Mouse (Mus musculus): ENCODE data around the gene Tmbim7. TPM values are rescaled to one million over a fixed set of nuclear protein-coding genes. Genes with fewer than 3 reads are reported as not detected.

Gene Tmbim7
- polyA plus RNA-seq, 1 experiment from 2014 or later = not detected

DNA sequence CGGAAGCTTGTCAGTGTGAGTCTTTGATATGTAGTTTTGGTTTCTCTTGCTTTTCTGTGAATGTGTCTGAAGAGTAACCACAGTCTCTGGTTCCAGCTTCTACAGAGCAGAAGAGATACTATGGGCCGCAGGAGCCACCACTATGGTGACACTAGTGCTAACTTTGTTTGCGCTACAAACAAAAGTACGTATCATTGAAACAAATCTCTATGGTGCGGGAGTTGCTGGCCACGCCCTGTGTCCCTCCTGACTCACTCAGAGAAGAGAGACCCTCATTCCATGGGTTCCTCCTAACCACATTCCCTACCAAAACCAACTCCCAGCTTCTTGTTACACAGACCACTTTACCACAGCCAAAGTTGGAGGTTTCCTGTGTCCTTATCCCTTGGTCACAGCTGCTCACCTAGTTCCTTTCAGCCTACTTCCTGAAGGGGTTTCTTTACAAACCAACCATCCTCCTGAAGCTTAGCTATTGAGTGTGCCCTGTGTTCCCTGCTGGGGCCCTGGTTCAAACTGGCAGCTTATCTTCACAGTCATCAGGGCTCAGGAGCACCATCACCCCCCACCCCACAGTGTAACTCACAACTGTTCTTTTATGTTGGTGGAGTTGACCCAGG is 19.1 kb downstream of the Tmbim7 start:
- Histone ChIP-seq H3K9me3 (replicated peaks; ENCODE audit: low read length) (no peaks in the 10 kb centered on the region), H3K4me1 (replicated peaks; ENCODE audit: insufficient read depth, low read length) (no peaks in the 10 kb centered on the region), H3K36me3 (ENCODE audit: insufficient read depth, low read length) (no peaks in the 10 kb centered on the region), H3K27me3 (ENCODE audit: insufficient read depth, low read length) (no peaks in the 10 kb centered on the region), H3K4me2 (ENCODE audit: low read length) (no peak overlapping the region), H3K4me3 (replicated peaks; ENCODE audit: low read depth, low read length) (no peak overlapping the region), H3K27ac (no peak overlapping the region), H3K9ac (ENCODE audit: low read depth, low read length) (no peak overlapping the region)
- 88% methylated on average over 6 of the region's 6 CpGs for WGBS
- ATAC-seq (replicated peaks; ENCODE audit: low FRiP score, low read depth) (no peak), DNase-seq (ENCODE audit: low spot score) (no peak)
- TF ChIP-seq CTCF (IDR thresholded peaks at IDR 0.05; ENCODE audit: low read depth) = no peak

DNA sequence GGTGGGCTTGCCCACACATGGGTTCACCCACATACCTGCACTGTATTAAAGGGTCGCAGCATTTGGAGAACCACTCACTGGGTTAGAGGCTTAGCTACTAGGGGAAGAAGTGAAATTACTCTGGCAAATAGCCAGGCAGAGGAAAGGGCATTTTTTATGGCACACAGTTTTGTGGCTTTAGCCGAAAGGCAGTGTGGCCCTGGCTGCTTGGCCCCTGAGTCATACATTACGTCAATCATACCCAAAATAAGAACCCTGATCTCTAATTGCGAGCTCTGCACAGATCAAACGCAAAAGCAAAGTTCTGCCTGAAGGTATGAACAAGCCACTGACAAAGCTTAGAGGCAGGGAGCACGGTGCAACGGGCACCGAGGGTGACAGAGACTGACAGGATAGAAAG is 37.3 kb downstream of the Tmbim7 start:
- 74% methylated on average over 8 of the region's 8 CpGs for WGBS

DNA sequence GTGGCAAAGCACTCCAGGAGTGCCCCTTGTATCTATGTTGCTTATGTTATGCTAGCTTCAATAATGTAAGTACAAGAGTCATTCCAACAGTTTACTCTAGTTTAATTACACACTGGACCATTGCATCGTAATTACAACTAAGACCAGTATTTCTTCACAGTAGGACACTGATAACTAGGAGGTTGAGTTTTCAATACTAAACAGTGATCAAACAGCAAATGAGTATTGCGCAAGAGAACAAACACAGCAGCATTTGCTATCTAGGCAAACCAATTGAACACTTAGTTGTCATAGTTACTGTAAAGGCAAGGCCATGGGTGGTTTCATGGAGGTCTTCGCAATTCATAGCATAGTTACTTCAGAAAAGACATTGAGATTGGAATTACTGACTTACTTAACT is 40.3 kb downstream of the Tmbim7 start:
- no peak overlapping the region for H3K4me3 ChIP-seq (replicated peaks; ENCODE audit: low read depth, low read length)
- no peaks in the 10 kb centered on the region for H3K9me3 ChIP-seq (replicated peaks; ENCODE audit: low read length)
- H3K4me1 ChIP-seq (replicated peaks; ENCODE audit: insufficient read depth, low read length) = no peaks in the 10 kb centered on the region
- ATAC-seq (replicated peaks; ENCODE audit: low FRiP score, low read depth) (no peak), DNase-seq (ENCODE audit: low spot score) (no peak)
- no peak overlapping the region for H3K27ac ChIP-seq
- H3K36me3 ChIP-seq (ENCODE audit: insufficient read depth, low read length) = peaks cover 31% of the 10 kb centered on the region
- TF ChIP-seq CTCF (IDR thresholded peaks at IDR 0.05; ENCODE audit: low read depth) = no peak
- no peak overlapping the region for H3K9ac ChIP-seq (ENCODE audit: low read depth, low read length)
- no peak overlapping the region for H3K4me2 ChIP-seq (ENCODE audit: low read length)
- 98% methylated on average over 3 of the region's 3 CpGs for WGBS
- no peaks in the 10 kb centered on the region for H3K27me3 ChIP-seq (ENCODE audit: insufficient read depth, low read length)

More for the DNA sequence above, 37.3 kb downstream of the Tmbim7 start:
- 0 out of 2 replicates have a peak, but pooled peaks have one; percentile 23 for ATAC-seq (replicated peaks; ENCODE audit: low FRiP score, low read depth)
- DNase-seq (ENCODE audit: low spot score) = no peak
- Histone ChIP-seq H3K36me3 (ENCODE audit: insufficient read depth, low read length) (peaks cover 22% of the 10 kb centered on the region), H3K4me3 (replicated peaks; ENCODE audit: low read depth, low read length) (no peak overlapping the region), H3K27me3 (ENCODE audit: insufficient read depth, low read length) (no peaks in the 10 kb centered on the region), H3K4me2 (ENCODE audit: low read length) (no peak overlapping the region), H3K9ac (ENCODE audit: low read depth, low read length) (no peak overlapping the region), H3K9me3 (replicated peaks; ENCODE audit: low read length) (no peaks in the 10 kb centered on the region), H3K4me1 (replicated peaks; ENCODE audit: insufficient read depth, low read length) (no peaks in the 10 kb centered on the region), H3K27ac (no peak overlapping the region)
- TF ChIP-seq CTCF (IDR thresholded peaks at IDR 0.05; ENCODE audit: low read depth) = no peak

DNA sequence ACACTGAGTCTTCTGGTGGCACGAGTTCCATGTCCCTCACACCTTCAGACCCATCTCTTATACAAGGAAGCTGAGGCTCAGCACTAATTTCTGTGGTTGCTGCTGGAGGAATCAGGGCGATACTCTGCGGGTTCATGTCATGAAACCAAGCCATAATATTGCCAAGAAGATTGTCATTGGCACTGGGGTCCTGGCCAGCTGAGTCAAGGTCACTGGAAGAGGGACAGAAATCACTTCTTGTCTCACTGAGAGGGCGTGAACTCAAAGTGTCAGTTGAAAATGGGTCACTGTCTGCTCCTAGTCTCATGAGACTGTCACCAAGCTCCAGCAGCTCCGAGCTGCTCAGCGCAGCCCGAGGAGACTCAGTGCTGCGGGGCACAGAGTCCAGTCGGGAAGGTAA is 42.0 kb downstream of the Tmbim7 start:
- Histone ChIP-seq H3K9ac (ENCODE audit: low read depth, low read length) (no peak overlapping the region), H3K36me3 (ENCODE audit: insufficient read depth, low read length) (peaks cover 36% of the 10 kb centered on the region), H3K27ac (no peak overlapping the region), H3K4me1 (replicated peaks; ENCODE audit: insufficient read depth, low read length) (no peaks in the 10 kb centered on the region), H3K27me3 (ENCODE audit: insufficient read depth, low read length) (no peaks in the 10 kb centered on the region), H3K4me3 (replicated peaks; ENCODE audit: low read depth, low read length) (no peak overlapping the region), H3K9me3 (replicated peaks; ENCODE audit: low read length) (no peaks in the 10 kb centered on the region), H3K4me2 (ENCODE audit: low read length) (no peak overlapping the region)
- DNase-seq (ENCODE audit: low spot score) = no peak
- no peak for ATAC-seq (replicated peaks; ENCODE audit: low FRiP score, low read depth)
- 97% methylated on average over 9 of the region's 9 CpGs for WGBS
- no peak for TF ChIP-seq CTCF (IDR thresholded peaks at IDR 0.05; ENCODE audit: low read depth)

DNA sequence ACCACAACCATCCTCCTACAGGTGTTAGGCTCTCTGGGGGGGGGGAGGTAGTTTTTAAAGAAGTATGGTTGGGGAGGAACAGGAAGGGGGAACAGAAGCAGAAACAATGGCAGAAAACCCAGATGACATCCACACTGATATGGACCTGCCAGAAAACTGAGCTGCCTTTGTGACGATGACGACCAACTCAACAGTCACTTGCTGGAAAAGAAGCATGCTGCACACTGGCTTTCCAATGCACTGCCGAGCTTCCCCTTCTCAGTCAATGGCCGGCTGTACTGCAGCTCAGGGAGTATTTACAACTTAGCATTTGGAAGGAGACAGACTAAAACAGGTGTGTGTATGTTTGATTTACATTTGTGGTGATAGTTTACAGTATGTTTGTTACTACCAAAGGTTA is 44.2 kb downstream of the Tmbim7 start:
- no peak overlapping the region for H3K9ac ChIP-seq (ENCODE audit: low read depth, low read length)
- H3K4me2 ChIP-seq (ENCODE audit: low read length) = no peak overlapping the region
- no peak for ATAC-seq (replicated peaks; ENCODE audit: low FRiP score, low read depth)
- no peak overlapping the region for H3K27ac ChIP-seq
- WGBS = 85% methylated on average over 4 of the region's 4 CpGs
- H3K4me3 ChIP-seq (replicated peaks; ENCODE audit: low read depth, low read length) = no peak overlapping the region
- H3K36me3 ChIP-seq (ENCODE audit: insufficient read depth, low read length) = peaks cover 32% of the 10 kb centered on the region
- H3K27me3 ChIP-seq (ENCODE audit: insufficient read depth, low read length) = no peaks in the 10 kb centered on the region
- H3K9me3 ChIP-seq (replicated peaks; ENCODE audit: low read length) = no peaks in the 10 kb centered on the region
- TF ChIP-seq CTCF (IDR thresholded peaks at IDR 0.05; ENCODE audit: low read depth) = no peak
- DNase-seq (ENCODE audit: low spot score) = no peak
- H3K4me1 ChIP-seq (replicated peaks; ENCODE audit: insufficient read depth, low read length) = no peaks in the 10 kb centered on the region

DNA sequence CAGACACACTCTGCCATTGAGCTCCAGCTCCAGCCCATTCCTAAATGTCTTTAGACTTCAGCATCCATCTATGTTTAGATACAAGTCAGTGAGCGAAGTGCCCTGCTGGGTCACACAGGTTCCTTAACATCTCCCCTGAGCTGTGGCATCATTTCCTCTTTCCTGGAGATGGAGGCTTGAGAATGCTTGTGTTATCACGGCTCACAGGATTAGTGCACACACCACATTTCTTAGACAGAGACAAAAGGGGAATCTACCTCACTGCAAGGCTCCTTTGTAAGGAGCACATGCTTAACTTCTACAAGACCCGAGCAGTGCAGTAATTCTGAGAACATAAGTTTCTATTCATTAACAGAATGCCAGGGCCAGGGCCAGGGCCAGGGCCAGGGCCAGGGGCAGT is 45.0 kb downstream of the Tmbim7 start:
- Histone ChIP-seq H3K4me3 (replicated peaks; ENCODE audit: low read depth, low read length) (no peak overlapping the region), H3K9ac (ENCODE audit: low read depth, low read length) (no peak overlapping the region), H3K4me1 (replicated peaks; ENCODE audit: insufficient read depth, low read length) (no peaks in the 10 kb centered on the region), H3K9me3 (replicated peaks; ENCODE audit: low read length) (no peaks in the 10 kb centered on the region), H3K36me3 (ENCODE audit: insufficient read depth, low read length) (peaks cover 35% of the 10 kb centered on the region), H3K27me3 (ENCODE audit: insufficient read depth, low read length) (no peaks in the 10 kb centered on the region), H3K4me2 (ENCODE audit: low read length) (no peak overlapping the region), H3K27ac (no peak overlapping the region)
- WGBS = 85% methylated on average over 3 of the region's 3 CpGs
- no peak for TF ChIP-seq CTCF (IDR thresholded peaks at IDR 0.05; ENCODE audit: low read depth)
- DNase-seq (ENCODE audit: low spot score) (no peak), ATAC-seq (replicated peaks; ENCODE audit: low FRiP score, low read depth) (no peak)

DNA sequence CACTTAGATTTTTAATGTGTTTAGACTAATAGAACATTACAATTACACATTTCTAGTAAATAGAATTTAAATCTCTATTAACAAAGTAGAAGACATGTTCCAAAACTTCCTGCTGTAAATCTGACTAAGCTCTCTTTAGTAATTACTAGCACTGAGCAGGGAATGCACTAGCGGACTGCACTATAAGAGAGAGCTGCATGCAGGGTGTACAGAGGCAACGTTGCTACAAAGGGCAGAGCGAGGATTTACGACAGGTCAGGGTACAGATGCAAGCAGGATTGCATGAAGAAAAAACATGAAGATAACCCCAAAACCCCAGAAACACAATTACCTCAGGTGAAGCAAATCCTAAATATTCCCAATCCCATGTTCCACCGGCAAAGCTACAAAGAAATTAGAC is 49.0 kb downstream of the Tmbim7 start:
- no peak overlapping the region for H3K4me2 ChIP-seq (ENCODE audit: low read length)
- peaks cover 14% of the 10 kb centered on the region; the same call in 1 of the 2 replicates for H3K36me3 ChIP-seq (ENCODE audit: insufficient read depth, low read length)
- no peaks in the 10 kb centered on the region for H3K9me3 ChIP-seq (replicated peaks; ENCODE audit: low read length)
- no peak overlapping the region for H3K27ac ChIP-seq
- no peak overlapping the region for H3K9ac ChIP-seq (ENCODE audit: low read depth, low read length)
- no peak for TF ChIP-seq CTCF (IDR thresholded peaks at IDR 0.05; ENCODE audit: low read depth)
- H3K4me3 ChIP-seq (replicated peaks; ENCODE audit: low read depth, low read length) = no peak overlapping the region
- ATAC-seq (replicated peaks; ENCODE audit: low FRiP score, low read depth) (no peak), DNase-seq (ENCODE audit: low spot score) (no peak)
- 73% methylated on average over 5 of the region's 5 CpGs for WGBS
- H3K4me1 ChIP-seq (replicated peaks; ENCODE audit: insufficient read depth, low read length) = no peaks in the 10 kb centered on the region
- no peaks in the 10 kb centered on the region for H3K27me3 ChIP-seq (ENCODE audit: insufficient read depth, low read length)
